Mouse (Mus musculus): ENCODE results near the gene Ehmt2.
"Not testable (repeated sequence)": the region's sequence is repeated elsewhere in the genome, so short reads cannot be mapped to it uniquely, and the experiment has no call there.

The Ehmt2 gene

GRCm38 (mm10) chr17:34891377-34891776, 6.9 kb upstream of the Ehmt2 start:
- DNase-seq (ENCODE audit: low spot score): no peak

GRCm38 (mm10) chr17:34893072-34893824, 5.0 kb upstream of the Ehmt2 start:
- no peak for DNase-seq (ENCODE audit: low spot score)

- peak; percentile 79 for DNase-seq (ENCODE audit: low spot score)
Measured at GRCm38 (mm10) chr17:34894074-34894597, 4.1 kb upstream of the Ehmt2 start.

- no peak for DNase-seq (ENCODE audit: low spot score)
Measured at GRCm38 (mm10) chr17:34894801-34895530, 3.3 kb upstream of the Ehmt2 start.

GRCm38 (mm10) chr17:34895724-34896123, 2.5 kb upstream of the Ehmt2 start:
- DNase-seq (ENCODE audit: low spot score): no peak

GRCm38 (mm10) chr17:34896366-34896765, 1.9 kb upstream of the Ehmt2 start:
- DNase-seq (ENCODE audit: low spot score): peak; percentile 84

GRCm38 (mm10) chr17:34897373-34898159, 703 bp upstream of the Ehmt2 start:
- DNase-seq (ENCODE audit: low spot score): no peak

- DNase-seq (ENCODE audit: low spot score): no peak
Measured at GRCm38 (mm10) chr17:34898706-34899052, 410 bp downstream of the Ehmt2 start.

- DNase-seq (ENCODE audit: low spot score): peak; percentile 34
Measured at GRCm38 (mm10) chr17:34899053-34899889, 1.0 kb downstream of the Ehmt2 start.

GRCm38 (mm10) chr17:34899890-34900243, 1.6 kb downstream of the Ehmt2 start:
- no peak for DNase-seq (ENCODE audit: low spot score)

GRCm38 (mm10) chr17:34900826-34901225, 2.6 kb downstream of the Ehmt2 start:
- not testable (repeated sequence) for DNase-seq (ENCODE audit: low spot score)

- not testable (repeated sequence) for DNase-seq (ENCODE audit: low spot score)
Measured at GRCm38 (mm10) chr17:34901948-34902347, 3.7 kb downstream of the Ehmt2 start.

GRCm38 (mm10) chr17:34902895-34903294, 4.6 kb downstream of the Ehmt2 start:
- no peak for DNase-seq (ENCODE audit: low spot score)

- DNase-seq (ENCODE audit: low spot score): no peak
Measured at GRCm38 (mm10) chr17:34910982-34911381, 12.7 kb downstream of the Ehmt2 start.

GRCm38 (mm10) chr17:34911945-34912351, 13.7 kb downstream of the Ehmt2 start:
- peak; percentile 88 for DNase-seq (ENCODE audit: low spot score)

- DNase-seq (ENCODE audit: low spot score): no peak
Measured at GRCm38 (mm10) chr17:34913930-34914665, 15.8 kb downstream of the Ehmt2 start, which contains the start of gene Slc44a4. TSS of gene Slc44a4 (plus strand) at chr17:34914466.

GRCm38 (mm10) chr17:34915410-34915831, 17.2 kb downstream of the Ehmt2 start:
- DNase-seq (ENCODE audit: low spot score): no peak

- DNase-seq (ENCODE audit: low spot score): no peak
Measured at GRCm38 (mm10) chr17:34916316-34916715, 18.0 kb downstream of the Ehmt2 start.

- no peak for DNase-seq (ENCODE audit: low spot score)
Measured at GRCm38 (mm10) chr17:34917188-34917587, 18.9 kb downstream of the Ehmt2 start.

- no peak for DNase-seq (ENCODE audit: low spot score)
Measured at GRCm38 (mm10) chr17:34922939-34923338, 24.7 kb downstream of the Ehmt2 start.

- no peak for DNase-seq (ENCODE audit: low spot score)
Measured at GRCm38 (mm10) chr17:34924258-34924657, 26.0 kb downstream of the Ehmt2 start.

Data from T-cell, adult 2 months (primary cell).